Mouse (Mus musculus) ES-Bruce4 (cell line): ENCODE data around the gene Calhm3.

Experiments
- CTCF ChIP-seq: IDR thresholded peaks from one replicate; pipeline ENCODE4 v1.8.1; 2011; ENCODE audit warnings: low read depth, low read length
- POLR2A ChIP-seq: IDR thresholded peaks from one replicate; pipeline ENCODE4 v1.8.1; 2011; ENCODE audit warnings: low read length; ENCODE audit not compliant: insufficient read depth

- TF ChIP-seq POLR2A, result no peak
- no peak for TF ChIP-seq CTCF
Measured at GRCm38 (mm10) chr19:47137051-47137581, 20.4 kb downstream of the Calhm3 start.
